Mouse (Mus musculus) thymus, postnatal 10 days (tissue): ENCODE data around the gene Erbin.
A peak's percentile ranks its signal among the peaks of the same experiment; 100 is the strongest.

Experiments
- DNase-seq, 2 experiments: peaks; one replicate each; pipeline ENCODE4 v3.0.0; 2021; ENCODE audit warnings: low spot score in 2 of 2

The Erbin gene

DNA sequence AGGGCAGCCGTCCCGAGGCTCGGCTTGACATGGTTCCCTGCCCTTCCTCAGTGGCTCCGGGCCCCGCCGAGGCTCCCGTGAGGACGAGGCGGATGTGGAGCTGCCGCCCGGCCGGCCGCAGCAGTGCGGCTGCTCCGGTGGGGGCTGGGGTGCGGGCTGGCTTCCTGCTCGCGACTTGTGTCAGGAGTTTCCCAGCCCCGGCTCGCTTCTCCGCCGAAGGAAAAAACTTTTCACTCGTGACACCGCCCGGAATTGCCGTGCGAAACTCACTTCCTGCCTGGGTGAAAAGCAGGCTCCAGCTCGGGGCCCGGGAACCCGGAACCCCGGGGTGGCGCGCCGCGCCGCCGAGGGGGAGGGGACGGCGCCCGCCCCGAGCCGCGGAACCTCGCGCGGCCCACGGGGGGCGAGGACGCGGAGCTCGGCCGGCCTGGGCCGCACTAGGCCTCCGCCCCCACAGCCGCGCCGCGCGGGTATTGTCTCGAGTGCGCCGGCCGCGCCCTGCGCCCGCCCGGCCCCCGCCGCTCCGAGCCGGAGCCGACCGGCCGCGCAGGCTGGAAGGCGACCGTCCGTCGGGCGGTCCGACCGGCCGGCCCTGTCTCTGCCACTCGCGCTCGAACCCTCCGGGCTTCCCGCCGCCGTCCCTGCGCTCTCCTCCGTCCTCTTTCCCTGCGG, at the start of gene Erbin:
Erbin (minus strand) TSS at position 254 of the 672 bp plus-strand sequence.
- DNase-seq: peak; percentile 73 to 78

DNA sequence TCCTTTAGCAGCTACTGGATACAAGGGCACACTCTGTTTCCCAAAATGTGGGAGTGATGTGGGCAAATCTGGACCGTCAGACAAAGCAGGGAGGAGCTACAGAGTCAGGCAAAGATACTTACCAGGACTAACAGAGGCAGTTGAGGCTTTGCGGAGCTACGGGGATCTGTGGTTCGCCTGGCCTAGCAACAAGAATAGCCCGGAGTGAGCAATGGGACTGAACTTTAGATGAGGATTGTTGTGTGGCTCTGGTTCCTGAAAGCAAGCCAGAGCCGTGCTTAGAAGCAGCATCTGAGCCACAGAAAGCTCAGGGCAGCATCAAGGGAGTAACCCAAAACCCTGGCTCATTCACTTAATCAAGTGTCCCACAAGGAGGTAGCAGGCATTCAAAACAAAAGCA, 49.6 kb upstream of the Erbin start:
- DNase-seq: no peak

DNA sequence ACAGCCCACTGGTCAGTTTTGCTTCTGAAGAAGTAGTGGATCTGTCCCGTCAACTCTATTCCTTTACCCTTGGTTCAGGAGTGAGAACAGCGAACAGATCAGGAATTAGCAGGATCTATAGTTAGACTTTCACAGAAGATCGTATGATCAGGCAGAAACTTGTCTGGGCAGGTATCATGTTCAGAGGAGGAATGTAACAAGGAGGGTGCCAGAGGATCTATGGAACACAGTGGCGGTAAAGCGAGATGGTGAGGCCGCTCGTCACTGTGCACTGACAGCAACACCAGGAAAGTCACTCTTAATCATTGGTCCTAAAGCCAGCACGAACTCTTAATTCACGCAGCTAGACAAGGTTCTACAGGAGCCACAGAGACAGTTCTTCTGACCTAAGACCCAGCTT, 47.7 kb upstream of the Erbin start:
- no peak for DNase-seq

- DNase-seq: no peak
Measured at GRCm38 (mm10) chr13:103966696-103967215, 46.4 kb upstream of the Erbin start.

GRCm38 (mm10) chr13:103965187-103965586, 44.9 kb upstream of the Erbin start:
- DNase-seq: no peak

GRCm38 (mm10) chr13:103963094-103963493, 42.8 kb upstream of the Erbin start:
- no peak for DNase-seq

- no peak for DNase-seq
Measured at GRCm38 (mm10) chr13:103959841-103960240, 39.5 kb upstream of the Erbin start.

GRCm38 (mm10) chr13:103958607-103959123, 38.4 kb upstream of the Erbin start:
- no peak for DNase-seq

GRCm38 (mm10) chr13:103957175-103957940, 37.0 kb upstream of the Erbin start:
- no peak for DNase-seq

DNA sequence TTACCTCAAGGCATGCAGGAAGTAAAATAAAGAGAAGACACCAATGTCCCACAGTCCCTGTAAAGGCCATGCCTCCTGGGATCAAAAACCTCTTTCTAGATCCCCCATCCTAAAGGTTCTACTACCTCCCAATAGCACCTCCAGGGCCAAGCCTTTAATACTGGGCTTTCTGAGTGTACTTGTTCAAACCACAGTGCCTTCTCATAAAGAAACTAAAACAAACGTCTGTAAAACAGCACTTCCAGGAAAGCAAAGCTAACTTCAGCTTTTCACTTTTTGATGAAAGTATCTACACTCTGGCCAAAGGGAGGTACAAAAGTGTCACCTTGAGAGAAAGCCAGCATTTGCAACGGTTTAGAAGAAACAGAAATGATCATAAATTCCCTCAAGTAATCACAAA, 35.3 kb upstream of the Erbin start:
- DNase-seq: no peak

- DNase-seq: no peak
Measured at GRCm38 (mm10) chr13:103951393-103951792, 31.1 kb upstream of the Erbin start.

DNA sequence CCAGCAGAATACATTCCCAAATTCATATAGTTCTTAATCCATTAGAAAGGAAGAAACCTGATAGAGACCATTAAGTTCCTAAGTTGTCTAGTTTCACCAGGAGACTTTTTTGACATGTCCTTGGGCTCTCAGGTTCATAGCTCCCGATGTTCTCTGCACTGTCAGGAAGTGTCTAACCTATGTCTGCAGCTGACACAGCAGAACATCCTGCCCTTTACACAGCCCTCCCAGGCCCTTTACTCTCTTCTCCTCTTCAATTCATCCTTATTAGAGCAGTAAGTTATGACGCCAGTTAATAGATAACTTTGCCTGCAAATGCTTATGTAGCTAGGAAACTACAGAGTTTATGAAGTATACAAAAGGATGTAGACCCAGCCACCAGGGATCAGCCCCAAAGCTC, 20.5 kb upstream of the Erbin start:
- no peak for DNase-seq

DNA sequence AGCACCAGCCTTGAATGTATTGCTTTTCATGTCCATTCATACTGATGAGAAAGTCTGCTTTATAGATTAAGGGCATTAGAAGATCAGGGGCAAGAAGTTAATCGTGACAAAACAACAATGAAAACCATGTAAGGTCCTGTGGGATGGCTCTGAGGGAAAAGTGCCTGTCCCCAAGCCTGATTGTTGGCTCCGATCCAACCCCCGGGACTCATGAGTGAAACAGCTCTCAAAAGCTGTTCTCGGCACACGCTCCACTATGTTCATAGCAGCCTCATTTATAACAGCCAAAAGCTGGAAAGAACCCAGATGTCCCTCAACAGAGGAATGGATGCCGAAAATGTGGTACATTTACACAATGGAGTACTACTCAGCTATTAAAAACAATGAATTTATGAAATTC, 4.3 kb upstream of the Erbin start:
- no peak for DNase-seq

DNA sequence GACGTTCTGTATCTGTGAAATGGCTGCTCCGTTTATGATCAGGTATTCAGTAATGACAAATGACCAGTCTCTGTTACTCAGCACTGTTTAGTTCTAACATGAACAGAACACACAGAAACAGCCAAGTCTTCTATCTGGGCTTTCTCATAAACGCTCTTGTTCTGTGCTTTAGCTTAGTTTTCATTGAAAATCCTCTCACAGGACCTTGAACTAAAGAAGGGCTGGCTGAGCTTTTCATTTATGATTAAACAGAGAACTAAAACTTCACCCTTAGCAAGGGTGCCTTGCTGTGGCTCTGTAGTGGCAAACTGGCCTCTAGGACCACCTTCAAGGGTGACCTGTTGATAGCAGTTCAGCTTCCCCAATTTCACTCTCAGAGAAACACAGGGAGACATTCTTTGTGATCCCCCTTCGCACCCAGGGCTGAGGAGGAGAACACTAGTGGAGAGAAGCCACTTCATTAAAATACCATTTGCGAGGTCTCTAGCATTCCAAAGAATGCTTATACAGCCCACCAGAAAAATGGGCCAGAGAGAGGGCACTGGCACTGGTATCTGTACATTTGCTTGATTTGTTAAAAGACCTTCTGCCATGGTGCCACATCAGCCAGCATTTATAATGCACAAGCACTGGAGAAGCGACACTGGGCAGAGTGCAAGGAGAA, 3.2 kb upstream of the Erbin start:
- no peak for DNase-seq

- DNase-seq: no peak
Measured at GRCm38 (mm10) chr13:103921831-103922380, 1.6 kb upstream of the Erbin start.

DNA sequence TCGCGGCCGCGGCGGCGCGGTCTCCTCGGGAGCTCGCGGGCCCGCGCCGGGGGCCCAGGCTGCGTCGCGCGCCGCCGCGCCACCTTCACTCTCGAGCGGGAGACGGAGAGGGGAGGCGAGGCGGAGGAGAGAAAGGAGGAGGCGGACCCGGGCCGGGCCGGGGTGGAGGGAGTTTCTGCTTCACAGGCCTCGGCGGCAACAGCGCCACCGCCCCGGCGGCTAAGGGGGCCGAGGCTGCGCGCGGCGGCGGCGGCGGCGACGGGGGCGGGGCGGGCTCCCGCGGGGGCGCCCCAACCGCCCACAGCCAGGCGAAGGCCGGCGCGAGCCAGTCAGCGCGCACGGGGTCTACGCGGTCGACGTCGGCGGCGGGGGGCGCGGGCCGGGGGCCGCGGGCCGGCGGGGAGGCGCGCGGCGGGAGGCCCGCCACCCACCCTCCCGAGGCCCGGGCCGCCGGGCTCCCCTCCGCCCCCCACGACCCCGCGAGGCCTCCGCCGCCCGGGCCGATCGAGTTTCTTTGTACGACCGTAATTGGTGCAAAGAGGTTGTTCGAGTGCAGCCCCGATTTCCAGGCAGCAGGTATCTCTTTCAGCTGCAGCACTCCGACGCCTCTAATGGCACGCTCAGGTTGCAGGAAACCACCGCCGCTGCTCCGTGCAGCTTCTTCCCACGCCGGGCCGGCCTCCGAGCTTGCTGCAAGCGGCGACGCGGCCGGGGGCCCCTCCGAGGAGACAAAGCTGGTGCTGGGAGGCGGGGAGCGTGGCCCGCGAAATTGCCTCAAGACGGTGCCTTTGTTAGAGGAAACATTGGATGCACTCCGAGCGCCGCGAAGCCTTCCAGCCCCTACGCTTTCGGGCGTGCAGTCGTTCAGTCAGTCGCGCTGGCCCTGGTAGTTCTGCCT, 868 bp upstream of the Erbin start:
- DNase-seq: peak; percentile 86

DNA sequence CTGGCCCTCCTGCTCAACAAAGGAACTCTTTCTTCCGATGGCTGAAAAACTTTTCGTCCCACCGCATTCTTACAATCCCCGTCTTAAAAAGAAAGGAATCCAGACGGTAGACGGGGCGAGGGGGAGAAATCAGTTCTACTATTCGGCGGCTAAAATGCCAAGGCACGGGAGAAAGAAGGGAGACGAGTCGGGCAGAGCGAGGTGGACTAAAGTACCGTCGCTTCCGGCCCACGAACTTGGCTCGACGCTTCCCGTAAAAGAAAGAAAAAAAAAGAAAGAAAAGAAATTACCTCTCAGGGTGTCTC, 406 bp downstream of the Erbin start:
- peak in 1 of 2 experiments; percentile 26 for DNase-seq

DNA sequence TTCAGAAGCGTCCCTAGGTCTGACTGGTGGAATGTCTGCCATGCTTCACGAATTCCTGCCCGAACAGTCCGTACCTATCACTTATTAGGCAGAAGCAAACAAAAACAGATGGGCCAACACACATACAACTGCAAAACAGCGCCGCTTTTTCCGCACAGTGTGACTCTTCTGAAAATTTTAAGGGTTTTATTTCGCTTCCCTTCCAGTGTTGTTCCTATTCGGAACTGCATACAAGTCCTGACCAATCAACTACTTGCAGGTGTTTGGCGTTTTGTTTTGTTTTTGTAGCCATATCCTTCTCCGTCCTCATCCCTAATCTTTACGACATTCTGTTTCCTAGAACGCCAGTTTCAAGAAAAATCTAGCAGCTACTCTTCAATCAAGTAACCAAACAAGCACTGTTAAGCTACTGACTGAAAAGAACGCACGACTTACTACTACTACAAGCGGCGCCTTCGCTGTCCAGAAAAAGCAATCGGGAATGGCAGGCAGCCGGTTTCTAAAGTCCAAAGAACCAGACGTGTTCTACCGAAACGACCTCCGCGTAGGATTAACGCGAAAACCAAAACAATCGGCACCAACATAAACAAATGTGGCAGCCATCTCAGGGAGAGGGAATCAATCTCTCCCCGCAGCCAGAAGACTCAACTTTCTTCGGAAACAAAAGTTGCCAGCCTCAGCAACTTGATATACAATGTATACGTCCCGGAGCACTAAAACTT, 919 bp downstream of the Erbin start:
- peak; percentile 10 to 12 for DNase-seq

DNA sequence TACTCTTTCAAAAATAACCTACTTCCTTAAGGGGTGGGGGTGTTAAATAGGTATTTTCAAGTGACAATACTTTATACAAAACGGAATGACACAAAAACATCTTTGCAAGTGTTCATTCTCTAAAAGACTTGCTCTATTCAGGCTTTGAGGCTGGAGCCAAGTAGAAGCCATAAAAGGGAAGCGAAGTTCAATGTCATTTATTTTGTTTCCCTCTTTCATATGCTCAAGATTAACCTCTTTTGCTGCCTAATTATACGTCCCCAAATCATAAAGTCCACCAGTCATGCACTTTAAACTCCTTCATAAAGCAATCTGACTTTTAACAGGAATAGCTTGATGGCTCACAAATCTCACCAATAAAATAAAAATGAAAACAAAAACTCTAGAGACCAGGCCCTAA, 1.9 kb downstream of the Erbin start:
- no peak for DNase-seq

DNA sequence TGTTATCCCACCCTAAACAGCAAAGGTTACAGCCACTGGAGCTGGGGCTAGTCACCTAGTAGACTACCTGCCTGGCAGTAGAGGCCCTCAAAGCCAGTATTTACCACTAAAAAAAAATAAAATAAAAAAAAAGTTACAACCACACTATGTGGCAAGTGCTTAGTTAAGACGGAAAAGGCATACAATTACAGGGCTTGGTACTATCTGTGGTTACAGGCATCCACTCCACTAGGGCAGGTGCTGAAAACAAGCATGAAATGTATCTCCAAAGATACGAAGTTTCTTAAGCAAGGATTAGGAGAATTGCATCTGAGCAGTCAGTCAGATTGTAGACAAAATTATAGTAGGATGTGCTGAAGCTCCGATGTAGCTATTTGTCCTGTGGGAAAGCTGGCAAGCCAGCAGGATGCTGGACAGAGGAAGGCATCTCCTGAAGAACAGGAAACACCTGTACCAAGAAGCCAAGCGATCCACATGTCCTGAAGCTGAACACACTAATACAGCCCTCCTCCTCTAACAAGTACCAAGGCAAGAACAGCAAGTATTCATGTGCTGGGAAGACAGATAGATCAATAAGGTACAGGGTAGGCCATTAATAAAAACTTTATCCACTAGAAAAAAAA, 6.1 kb downstream of the Erbin start:
- no peak for DNase-seq
